Mouse (Mus musculus) liver, postnatal 0 days (tissue): ENCODE measurements around the gene Map3k1.

Experiments used
- CTCF ChIP-seq: sonication (generic); IDR thresholded peaks from 2 replicates; pipeline ENCODE4 v1.5.1; 2016; ENCODE audit warnings: antibody characterized with exemption, low read depth
- EP300 ChIP-seq: IDR thresholded peaks from 2 replicates; pipeline ENCODE4 v1.6.1; 2016; ENCODE audit warnings: antibody characterized with exemption, low read depth, mild to moderate bottlenecking

GRCm38 (mm10) chr13:111796191-111796920 lies 12.4 kb downstream of the Map3k1 start:
- TF ChIP-seq CTCF: no peak
- TF ChIP-seq EP300: no peak
